Mouse (Mus musculus): ENCODE data around the gene Ppp4c. TPM values are rescaled to one million over a fixed set of nuclear protein-coding genes. Genes with fewer than 3 reads are reported as not detected.
A peak's percentile ranks its signal among the peaks of the same experiment; 100 is the strongest.

Ppp4c gene
- polyA plus RNA-seq, 1 experiment from 2014 or later = 151 TPM

DNA sequence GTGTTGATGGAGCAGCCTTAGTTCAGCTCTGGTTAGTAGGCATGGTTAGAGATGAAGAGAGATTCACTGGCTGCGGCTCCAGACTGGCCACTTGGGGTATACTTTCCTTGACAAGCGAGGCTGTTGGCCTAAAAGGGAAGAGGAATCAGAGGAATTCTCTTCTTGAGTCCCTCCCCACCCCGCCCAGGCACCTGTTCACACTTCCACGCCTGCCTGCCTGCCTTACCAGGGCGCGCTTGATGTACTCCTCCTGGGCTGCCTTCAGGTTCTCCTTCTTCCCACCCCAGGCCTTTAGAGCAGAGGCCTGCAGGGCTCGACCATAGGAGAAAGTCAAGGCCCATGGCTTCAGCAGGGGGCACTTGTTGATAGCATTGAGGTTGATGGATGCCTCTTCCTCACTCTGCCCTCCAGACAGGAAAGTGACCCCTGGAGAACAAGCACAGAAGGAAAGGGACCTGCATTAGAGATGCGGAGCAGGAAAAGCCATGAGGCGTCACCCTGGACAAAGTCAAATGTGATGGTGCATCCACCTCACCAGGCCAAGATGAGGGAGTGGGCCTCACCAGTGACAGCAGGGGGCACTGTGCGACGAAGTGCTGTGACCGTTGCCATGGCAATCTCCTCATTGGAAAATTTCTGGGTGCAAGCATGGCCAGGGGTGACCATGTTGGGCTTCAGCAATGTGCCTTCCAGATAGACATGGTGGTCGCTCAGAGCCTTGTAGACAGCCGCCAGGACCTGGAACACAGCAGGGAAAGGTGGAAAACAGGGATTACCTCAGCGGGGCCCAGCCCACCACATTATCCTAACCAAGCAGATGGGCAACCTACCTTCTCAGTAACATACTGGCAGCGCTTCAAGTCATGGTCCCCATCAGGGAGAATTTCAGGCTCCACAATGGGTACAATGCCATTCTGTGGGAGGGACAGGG lies 3.4 kb upstream of the Ppp4c start:
- no peaks in the 10 kb centered on the region for H3K9me3 ChIP-seq (ENCODE audit: low read length)
- no peak overlapping the region for H3K4me2 ChIP-seq (replicated peaks; ENCODE audit: low read depth, low read length)
- TF ChIP-seq CTCF (IDR thresholded peaks at IDR 0.05) = peak; percentile 29; the same call in 1 of the 2 replicates
- no peak for TF ChIP-seq EP300 (IDR thresholded peaks at IDR 0.05)
- no peak for ATAC-seq
- no peak for DNase-seq (ENCODE audit: low spot score)
- WGBS = 79% methylated on average over 16 of the region's 16 CpGs
- no peak overlapping the region for H3K4me3 ChIP-seq (ENCODE audit: low read depth, low read length)
- no peak overlapping the region for H3K9ac ChIP-seq (replicated peaks; ENCODE audit: low read depth)
- peaks cover 19% of the 10 kb centered on the region; the same call in 1 of the 2 replicates for H3K36me3 ChIP-seq (ENCODE audit: insufficient read depth, low read length)
- H3K27ac ChIP-seq (ENCODE audit: low read length) = no peak overlapping the region
- H3K4me1 ChIP-seq (ENCODE audit: insufficient read depth, low read depth, low read length) = peaks cover 15% of the 10 kb centered on the region; the same call in 1 of the 2 replicates
- H3K27me3 ChIP-seq (replicated peaks; ENCODE audit: insufficient read depth, low read length) = no peaks in the 10 kb centered on the region

DNA sequence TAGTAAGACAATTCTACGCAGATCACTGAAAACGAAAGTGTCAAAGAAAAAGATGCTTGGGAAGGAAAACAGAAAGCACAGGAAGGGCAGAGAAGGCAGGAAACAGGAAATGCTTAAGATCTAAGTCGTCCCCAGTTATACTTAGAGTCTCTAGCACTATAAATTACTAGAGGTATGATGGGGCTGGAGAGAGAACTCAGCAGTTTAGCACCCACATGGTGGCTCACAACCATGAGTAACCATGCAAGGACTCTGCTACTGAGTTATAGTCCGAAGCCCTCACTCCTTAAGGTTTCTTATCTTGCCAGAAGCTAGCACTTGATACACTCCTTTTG lies 1.9 kb upstream of the Ppp4c start:
- ATAC-seq = no peak
- Histone ChIP-seq H3K4me3 (ENCODE audit: low read depth, low read length) (no peak overlapping the region), H3K27ac (ENCODE audit: low read length) (no peak overlapping the region; the same call in 1 of the 2 replicates), H3K36me3 (ENCODE audit: insufficient read depth, low read length) (peaks cover 27% of the 10 kb centered on the region), H3K4me2 (replicated peaks; ENCODE audit: low read depth, low read length) (no peak overlapping the region), H3K9me3 (ENCODE audit: low read length) (no peaks in the 10 kb centered on the region), H3K9ac (replicated peaks; ENCODE audit: low read depth) (no peak overlapping the region), H3K27me3 (replicated peaks; ENCODE audit: insufficient read depth, low read length) (no peaks in the 10 kb centered on the region), H3K4me1 (ENCODE audit: insufficient read depth, low read depth, low read length) (peaks cover 15% of the 10 kb centered on the region; the same call in 1 of the 2 replicates)
- 55% methylated on average over 4 of the region's 4 CpGs for WGBS
- DNase-seq (ENCODE audit: low spot score) = no peak
- TF ChIP-seq EP300 (IDR thresholded peaks at IDR 0.05) (no peak), CTCF (IDR thresholded peaks at IDR 0.05) (no peak)

DNA sequence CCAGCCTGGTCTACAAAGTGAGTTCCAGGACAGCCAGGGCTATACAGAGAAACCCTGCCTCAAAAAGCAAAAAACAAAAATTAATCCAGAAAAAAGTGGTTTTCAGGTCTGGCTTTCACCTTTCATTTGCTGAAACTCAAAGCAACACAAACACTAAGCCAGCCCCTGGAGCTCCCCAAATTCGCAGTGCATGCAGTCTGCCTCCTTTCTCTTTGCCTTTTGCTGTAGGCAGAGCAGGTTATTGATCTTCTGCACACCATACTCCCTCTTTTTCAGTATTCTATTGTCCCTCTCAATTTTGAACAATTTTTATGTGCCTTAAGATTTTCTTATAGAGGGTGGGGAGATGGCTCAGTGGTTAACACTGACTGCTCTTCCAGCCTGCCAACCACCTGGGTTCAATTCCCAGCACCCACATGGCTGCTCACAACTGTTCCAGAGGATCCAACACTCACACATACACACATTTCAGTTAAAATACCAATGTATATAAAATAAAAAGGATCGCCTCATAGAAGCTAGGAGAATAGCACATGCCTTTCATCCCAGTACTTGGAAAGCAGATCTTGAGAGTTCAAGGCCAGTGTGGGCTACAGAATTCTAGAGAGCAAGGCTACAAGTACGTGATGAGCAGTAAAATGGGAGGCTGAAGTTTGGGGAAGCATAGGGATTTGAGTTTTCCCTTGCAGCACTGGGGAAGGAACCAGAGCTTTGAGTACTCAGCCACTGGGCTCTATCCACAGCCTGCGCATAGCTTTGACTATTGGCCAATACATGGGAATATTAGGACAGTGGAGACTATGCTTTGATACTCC lies 1.4 kb upstream of the Ppp4c start:
- H3K27ac ChIP-seq (ENCODE audit: low read length) = peak overlapping the region; percentile 98; the same call in 1 of the 2 replicates
- no peak overlapping the region for H3K4me2 ChIP-seq (replicated peaks; ENCODE audit: low read depth, low read length)
- no peak for ATAC-seq

DNA sequence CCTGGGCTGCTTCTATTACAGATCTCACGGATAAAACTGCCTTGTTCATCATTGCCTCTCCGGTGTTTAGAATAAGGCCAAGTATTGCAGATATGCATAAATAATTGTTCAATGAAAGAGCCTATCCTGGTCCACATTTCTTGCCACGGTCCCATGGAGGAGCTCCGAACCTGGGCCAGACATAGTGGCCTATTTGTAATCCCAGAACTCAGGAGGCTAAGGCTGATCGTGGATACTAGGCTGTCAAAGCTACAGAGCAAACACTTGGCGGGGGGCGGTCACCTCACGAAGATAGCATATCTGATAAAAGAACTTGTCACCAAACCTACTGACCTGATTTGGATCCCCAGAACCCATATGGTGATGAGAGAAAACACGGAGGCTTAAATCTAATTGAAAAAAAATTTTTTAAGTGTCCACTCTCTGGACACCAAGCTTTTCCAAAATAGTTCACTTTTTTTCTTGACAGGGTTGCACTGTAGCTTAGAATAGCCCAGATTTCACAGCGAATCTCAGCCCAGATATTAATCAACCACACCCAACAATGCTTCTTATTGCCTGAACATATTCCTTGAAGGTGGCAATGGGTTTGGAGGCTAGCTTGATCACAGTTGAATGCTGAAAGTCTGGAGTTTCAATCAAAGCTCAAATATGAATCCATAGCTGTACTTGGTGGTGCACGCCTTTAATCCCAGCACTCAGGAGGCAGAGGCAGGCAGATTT lies 586 bp upstream of the Ppp4c start:
- peak overlapping the region; percentile 98 for H3K27ac ChIP-seq (ENCODE audit: low read length)
- 16% methylated on average over 11 of the region's 11 CpGs for WGBS
- TF ChIP-seq CTCF (IDR thresholded peaks at IDR 0.05) (no peak), EP300 (IDR thresholded peaks at IDR 0.05) (no peak)
- H3K4me2 ChIP-seq (replicated peaks; ENCODE audit: low read depth, low read length) = peak overlapping the region; percentile 71
- no peaks in the 10 kb centered on the region for H3K9me3 ChIP-seq (ENCODE audit: low read length)
- H3K4me1 ChIP-seq (ENCODE audit: insufficient read depth, low read depth, low read length) = peaks cover 11% of the 10 kb centered on the region; the same call in 1 of the 2 replicates
- H3K4me3 ChIP-seq (ENCODE audit: low read depth, low read length) = peak overlapping the region; percentile 97
- DNase-seq (ENCODE audit: low spot score) = no peak
- no peaks in the 10 kb centered on the region for H3K27me3 ChIP-seq (replicated peaks; ENCODE audit: insufficient read depth, low read length)
- ATAC-seq = no peak
- H3K9ac ChIP-seq (replicated peaks; ENCODE audit: low read depth) = no peak overlapping the region
- peaks cover 31% of the 10 kb centered on the region for H3K36me3 ChIP-seq (ENCODE audit: insufficient read depth, low read length)

More for the DNA sequence above, 1.4 kb upstream of the Ppp4c start:
- WGBS = 73% methylated on average over 4 of the region's 4 CpGs
- Histone ChIP-seq H3K9me3 (ENCODE audit: low read length) (no peaks in the 10 kb centered on the region), H3K27me3 (replicated peaks; ENCODE audit: insufficient read depth, low read length) (no peaks in the 10 kb centered on the region), H3K36me3 (ENCODE audit: insufficient read depth, low read length) (peaks cover 27% of the 10 kb centered on the region), H3K4me3 (ENCODE audit: low read depth, low read length) (no peak overlapping the region), H3K4me1 (ENCODE audit: insufficient read depth, low read depth, low read length) (peaks cover 15% of the 10 kb centered on the region; the same call in 1 of the 2 replicates), H3K9ac (replicated peaks; ENCODE audit: low read depth) (no peak overlapping the region)
- TF ChIP-seq CTCF (IDR thresholded peaks at IDR 0.05) (no peak), EP300 (IDR thresholded peaks at IDR 0.05) (no peak)
- DNase-seq (ENCODE audit: low spot score) = no peak

DNA sequence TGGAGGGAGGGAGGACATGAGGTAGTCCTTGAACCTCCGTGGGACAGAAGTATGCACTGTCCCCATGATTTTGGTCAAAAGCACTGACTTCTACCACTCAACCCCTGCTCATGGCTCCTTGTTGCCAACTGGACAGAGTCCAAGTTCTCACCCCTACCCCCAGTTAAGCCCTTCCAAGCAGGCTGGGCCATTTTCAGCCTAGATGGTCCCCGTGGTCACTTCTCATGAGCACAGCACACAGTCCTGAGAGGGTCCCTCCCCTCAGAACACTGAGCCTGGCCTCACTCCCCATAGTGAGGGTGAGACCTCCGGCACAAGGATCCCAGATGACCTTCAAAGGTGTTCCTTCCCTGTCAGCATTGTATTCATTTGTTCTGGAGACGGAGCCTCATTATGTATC lies 3.2 kb downstream of the Ppp4c start:
- Histone ChIP-seq H3K36me3 (ENCODE audit: insufficient read depth, low read length) (peaks cover 40% of the 10 kb centered on the region), H3K4me2 (replicated peaks; ENCODE audit: low read depth, low read length) (no peak overlapping the region), H3K27me3 (replicated peaks; ENCODE audit: insufficient read depth, low read length) (no peaks in the 10 kb centered on the region), H3K9ac (replicated peaks; ENCODE audit: low read depth) (no peak overlapping the region), H3K9me3 (ENCODE audit: low read length) (no peaks in the 10 kb centered on the region), H3K4me3 (ENCODE audit: low read depth, low read length) (no peak overlapping the region), H3K27ac (ENCODE audit: low read length) (no peak overlapping the region), H3K4me1 (ENCODE audit: insufficient read depth, low read depth, low read length) (0 out of 2 replicates have a peak, but pooled peaks cover 5% of the 10 kb centered on the region)
- ATAC-seq (no peak), DNase-seq (ENCODE audit: low spot score) (no peak)
- TF ChIP-seq EP300 (IDR thresholded peaks at IDR 0.05) = no peak
- 80% methylated on average over 4 of the region's 4 CpGs for WGBS
